Mouse (Mus musculus) spleen, postnatal 4 days (tissue): ENCODE results near the gene Angptl6.

ENCODE experiments used
- DNase-seq, 2 experiments: peaks; one replicate each; pipeline ENCODE4 v3.0.0; 2022; ENCODE audit warnings: low spot score in 2 of 2

The Angptl6 gene

GRCm38 (mm10) chr9:20879097-20879792 lies at the start of gene Angptl6:
Gene Angptl6 (minus strand): TSS chr9:20879727.
- DNase-seq, result peak in 1 of 2 experiments; percentile 69

GRCm38 (mm10) chr9:20923258-20923657 lies 43.7 kb upstream of the Angptl6 start:
- DNase-seq, result no peak

- peak in 1 of 2 experiments; percentile 46 for DNase-seq
Observed at GRCm38 (mm10) chr9:20916160-20916559, 36.6 kb upstream of the Angptl6 start.

DNA sequence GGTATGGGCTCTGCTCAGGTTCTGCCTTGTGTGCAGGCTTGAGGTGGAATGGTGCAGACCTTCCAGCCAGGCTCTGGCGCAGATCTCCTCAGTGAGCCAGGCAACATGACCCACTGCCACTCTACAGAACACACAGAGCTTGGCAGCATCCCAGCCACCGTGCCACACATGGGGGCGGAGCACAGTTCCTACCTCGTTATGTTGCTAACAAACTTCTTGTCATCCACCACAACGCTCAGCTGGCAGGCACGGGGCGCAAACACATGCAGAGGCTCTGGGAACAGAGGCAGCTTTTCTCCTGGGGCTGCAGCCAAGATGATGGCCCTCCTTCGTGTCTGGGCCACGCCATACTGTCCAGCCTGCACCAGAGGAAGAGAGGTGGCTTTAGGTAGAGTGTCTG lies 30.4 kb upstream of the Angptl6 start:
- no peak for DNase-seq

DNA sequence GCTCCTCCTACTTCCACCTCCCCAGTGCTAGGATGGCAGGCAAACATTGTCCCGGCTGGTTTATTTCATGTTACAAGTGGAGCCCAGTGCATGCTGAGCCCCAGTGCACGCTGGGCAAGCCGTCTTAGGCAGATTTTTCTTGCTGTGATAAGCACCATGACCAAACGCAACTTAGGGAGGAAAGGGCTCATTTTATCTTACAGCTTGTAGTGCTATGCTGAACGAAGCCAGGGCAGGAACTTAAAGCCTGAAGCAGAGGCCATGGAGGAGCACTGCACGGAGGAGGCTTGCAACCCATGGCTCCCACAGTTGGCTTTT lies 22.6 kb upstream of the Angptl6 start:
- no peak for DNase-seq

- DNase-seq, result peak in 1 of 2 experiments; percentile 42
Observed at GRCm38 (mm10) chr9:20901466-20902173, 22.1 kb upstream of the Angptl6 start.

GRCm38 (mm10) chr9:20898511-20899073 lies 19.1 kb upstream of the Angptl6 start, which contains the start of gene Eif3g:
Gene Eif3g (minus strand): TSS chr9:20898623.
- DNase-seq, result peak; percentile 86 to 96

- DNase-seq, result peak in 1 of 2 experiments; percentile 11
Observed at GRCm38 (mm10) chr9:20897736-20898510, 18.4 kb upstream of the Angptl6 start.

DNA sequence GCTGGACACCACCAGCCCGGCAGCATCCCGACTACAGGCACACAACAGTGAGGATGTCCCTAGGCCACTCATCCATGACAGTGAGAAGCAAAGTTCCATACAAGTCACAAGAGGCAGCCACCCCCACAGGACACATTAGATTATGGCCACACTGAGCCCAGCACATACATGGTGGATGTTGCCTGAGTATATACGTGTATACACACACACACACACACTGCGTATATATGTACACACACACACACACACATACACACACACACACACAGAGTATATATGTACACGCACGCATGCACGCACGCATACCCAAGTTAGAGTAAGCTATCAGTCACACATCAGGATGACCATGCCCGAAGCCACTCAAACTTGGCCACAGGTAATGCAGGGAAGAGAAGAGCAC lies 15.9 kb upstream of the Angptl6 start:
- no peak for DNase-seq

DNA sequence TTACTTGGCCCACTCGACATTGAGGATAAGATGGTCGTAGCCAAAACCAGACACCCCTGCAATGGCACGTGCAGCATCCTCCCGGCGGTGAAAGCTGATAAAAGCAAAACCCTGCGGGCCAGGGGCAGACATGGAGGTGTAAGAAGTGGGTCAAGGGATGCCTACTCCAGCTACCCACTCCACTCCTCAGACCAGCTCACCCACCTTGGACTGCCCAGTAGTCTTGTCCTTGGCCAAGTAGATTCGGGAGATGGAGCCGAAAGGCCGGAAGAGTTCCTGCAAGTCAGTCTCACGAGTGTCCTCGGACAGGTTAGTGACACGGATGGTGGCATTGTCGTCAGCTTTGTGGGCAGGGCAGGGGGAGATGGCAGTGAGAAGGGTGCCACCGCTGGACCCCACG lies 15.1 kb upstream of the Angptl6 start:
- DNase-seq, result peak in 1 of 2 experiments; percentile 10

- peak in 1 of 2 experiments; percentile 12 for DNase-seq
Observed at GRCm38 (mm10) chr9:20893590-20894343, 14.2 kb upstream of the Angptl6 start.

DNA sequence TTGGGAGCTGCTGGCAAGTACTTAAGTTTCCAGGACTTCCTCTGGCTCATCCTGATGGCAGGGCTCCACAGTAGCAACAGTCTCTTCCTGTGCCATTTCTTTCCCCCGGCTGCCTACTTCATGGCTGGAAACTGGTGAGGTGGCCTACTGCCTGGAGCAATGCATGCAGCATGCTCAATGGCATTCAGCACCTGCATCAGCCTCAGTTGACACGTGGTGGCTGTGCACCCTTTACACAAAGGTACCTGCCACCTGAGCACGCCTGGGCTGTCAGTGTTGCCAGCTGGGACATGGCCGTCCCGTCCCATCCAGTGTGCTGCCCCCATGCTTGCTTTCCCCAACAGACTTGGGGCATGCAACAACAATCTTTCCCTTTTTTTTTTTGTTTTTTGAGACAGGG lies 13.5 kb upstream of the Angptl6 start:
- DNase-seq, result peak in 1 of 2 experiments; percentile 11

- DNase-seq, result peak in 1 of 2 experiments; percentile 11
Observed at GRCm38 (mm10) chr9:20892104-20892653, 12.7 kb upstream of the Angptl6 start.

- DNase-seq, result peak; percentile 13 to 61
Observed at GRCm38 (mm10) chr9:20891339-20892103, 12.0 kb upstream of the Angptl6 start.

DNA sequence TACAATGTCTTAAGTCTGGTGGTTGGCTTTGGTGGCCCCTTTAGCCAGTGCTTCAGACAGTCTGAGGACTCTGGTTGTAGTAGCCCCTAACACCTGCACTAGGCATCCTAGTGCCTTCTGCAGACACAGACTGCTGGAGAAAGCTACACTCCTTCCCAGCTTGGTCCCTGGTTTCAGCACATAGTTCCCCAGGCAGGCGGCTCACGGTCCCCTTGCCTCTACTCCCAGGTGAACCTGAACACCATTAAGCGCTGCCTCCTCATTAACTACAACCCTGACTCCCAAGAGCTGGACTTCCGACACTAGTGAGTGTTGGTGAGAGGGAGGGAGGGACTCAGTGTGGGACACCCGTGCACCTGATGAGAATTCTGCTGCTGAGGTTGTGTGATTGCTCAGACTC lies 10.9 kb upstream of the Angptl6 start:
- DNase-seq, result no peak

DNA sequence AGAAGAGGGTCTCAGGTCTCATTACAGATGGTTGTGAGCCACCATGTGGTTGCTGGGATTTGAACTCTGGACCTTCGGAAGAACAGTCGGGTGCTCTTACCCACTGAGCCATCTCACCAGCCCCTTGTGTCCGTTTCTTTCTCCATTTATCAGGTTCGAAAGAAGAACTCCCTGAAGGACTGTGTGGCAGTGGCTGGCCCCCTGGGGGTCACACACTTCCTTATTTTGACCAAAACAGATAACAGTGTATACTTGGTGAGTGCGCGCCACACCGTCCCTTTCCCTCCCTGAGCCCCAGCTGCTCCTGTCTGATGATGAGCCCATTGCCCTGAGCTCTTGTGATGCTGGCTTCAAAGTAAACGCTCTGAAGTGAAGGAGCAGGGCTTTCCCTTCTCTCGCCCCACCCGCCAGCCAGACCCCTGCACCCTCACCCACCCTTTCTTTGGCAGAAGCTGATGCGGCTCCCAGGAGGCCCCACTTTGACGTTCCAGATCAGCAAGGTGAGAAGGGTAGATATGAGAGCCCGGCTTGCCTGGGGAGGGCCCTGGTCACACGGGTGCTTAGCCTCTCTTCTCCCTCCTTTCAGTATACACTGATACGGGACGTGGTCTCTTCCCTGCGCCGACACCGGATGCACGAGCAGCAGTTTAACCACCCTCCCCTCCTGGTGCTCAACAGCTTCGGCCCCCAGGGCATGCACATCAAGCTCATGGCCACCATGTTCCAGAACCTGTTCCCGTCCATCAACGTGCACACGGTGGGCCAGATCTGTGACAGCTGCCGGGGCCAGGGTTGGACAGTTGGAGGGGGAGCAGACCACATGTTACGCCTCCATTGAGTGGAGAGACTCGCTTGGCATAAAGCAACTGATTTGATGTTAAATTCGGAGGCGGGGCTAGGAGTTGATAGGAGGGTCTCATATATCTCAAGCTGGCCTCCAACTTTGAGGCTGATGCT lies 9.9 kb upstream of the Angptl6 start:
- peak; percentile 54 to 77 for DNase-seq

DNA sequence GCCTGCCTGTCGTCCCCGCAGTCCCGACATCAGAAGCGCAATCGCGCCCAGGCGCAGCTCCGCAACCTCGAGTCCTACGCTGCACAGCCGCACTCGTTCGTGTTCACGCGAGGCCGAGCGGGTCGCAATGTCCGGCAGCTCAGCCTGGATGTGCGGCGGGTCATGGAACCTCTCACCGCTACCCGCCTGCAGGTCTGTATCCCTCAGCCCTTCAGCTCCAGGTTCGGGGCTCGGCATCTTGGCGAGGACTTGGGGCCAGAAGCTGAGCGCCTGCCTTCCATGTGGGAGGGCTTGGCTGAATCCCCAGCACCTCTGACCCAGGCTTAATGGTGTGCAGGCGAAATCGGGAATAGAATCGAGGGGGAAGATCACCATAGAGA lies 8.8 kb upstream of the Angptl6 start:
- DNase-seq, result no peak

DNA sequence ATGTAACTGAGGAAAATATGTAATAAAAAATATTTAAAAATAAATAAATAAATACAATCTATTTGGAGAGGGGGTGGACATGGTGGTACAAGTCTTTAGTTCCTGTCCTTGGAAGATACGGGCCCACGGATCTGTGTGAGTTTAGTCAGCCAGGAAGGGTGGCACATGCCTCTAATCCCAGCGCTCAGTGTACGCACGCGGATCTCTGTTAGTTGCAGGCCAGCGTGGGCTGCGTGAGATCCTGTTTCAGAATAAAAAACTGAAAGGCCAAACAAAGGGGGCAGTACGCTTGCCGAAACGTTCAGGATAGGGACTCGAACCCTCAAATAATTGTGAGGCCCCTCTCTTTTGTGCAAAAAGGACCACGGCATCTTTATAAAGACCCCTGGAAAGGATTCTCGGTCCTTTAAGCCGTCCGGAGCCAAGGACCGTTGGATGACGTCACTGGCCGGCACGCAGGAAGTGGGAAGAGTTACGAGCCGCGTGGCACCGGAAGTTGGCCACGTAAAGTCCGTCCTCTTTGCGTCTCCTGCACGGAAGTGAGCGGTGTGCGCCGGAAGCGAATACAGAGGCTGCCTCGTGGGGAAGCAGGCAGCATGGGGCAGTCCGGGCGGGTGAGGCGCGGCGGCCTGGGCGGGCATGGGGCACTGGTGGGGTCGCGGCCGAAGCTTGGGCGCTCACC lies 8.3 kb upstream of the Angptl6 start, which contains the start of gene Ppan:
TSS of gene Ppan (plus strand) at position 472 of the 682 bp plus-strand sequence.
- DNase-seq, result peak; percentile 90 to 95
